8 mouse cellular contexts compared by ENCODE assay signal in the genomic region with DNA sequence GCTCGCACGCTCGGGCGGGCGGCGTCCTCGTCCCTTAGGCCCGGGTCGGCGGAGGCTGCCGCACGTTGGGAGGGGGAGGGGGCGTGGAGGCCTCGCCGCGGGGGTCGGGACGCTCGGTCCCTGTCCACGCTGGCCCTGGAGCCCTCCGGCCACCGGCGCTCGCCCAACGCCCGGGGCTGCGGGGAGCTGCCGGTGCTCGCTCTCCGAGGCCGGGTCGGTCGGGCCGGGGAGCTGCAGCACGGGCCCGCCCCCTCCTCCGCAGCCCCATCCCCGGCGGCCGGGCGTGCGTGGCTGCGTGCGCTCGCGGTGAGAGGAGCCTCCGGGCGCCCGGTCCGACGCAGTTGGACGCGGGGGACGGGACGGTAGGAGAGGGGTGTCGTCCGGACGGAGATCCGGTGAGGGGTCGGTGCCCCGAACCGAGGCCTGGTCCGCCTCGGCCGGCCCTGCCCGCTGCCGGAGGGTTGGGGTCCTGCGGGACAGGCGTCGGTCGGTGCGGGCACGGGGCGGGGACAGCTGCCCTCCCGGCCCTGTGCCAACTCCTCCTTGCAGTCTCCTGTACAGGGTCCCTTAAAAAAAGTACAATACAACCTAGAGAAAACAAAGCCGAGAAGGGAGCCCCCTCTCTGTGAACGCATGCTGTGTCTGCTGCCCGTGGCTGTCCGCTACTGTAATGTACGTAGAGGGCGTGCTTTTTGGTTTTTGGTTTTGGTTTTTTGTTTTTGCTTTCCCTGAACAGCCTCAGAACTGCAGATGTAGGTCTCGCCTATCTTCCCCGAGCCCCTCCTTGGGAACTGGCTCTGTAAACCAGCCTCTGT. TPM values are rescaled to one million over a fixed set of nuclear protein-coding genes. Genes with fewer than 3 reads are reported as not detected.
A peak's percentile ranks its signal among the peaks of the same experiment; 100 is the strongest.
DNase-seq lines count a peak whose midpoint lies in the region; ATAC-seq and TF ChIP-seq lines count a peak whose summit lies in the region.

No protein-coding gene starts in this region.

- intact Hi-C loops in heart, postnatal 14 days (cut with DNase I) = loop anchor here (2.0 to 10.0 kb wide), 2 partner anchors 39 to 259 kb away; no protein-coding TSS in a partner anchor

- H3K9me3 ChIP-seq in ES-Bruce4 (replicated peaks; ENCODE audit: control insufficient read depth, insufficient read depth, low read length, poor library complexity, severe bottlenecking) = no peaks in the 10 kb centered on the region
- H3K9me3 ChIP-seq in forebrain, embryonic 13.5 days (replicated peaks) = no peaks in the 10 kb centered on the region
- no peaks in the 10 kb centered on the region for H3K9me3 ChIP-seq in neural tube, embryonic 14.5 days (ENCODE audit: control insufficient read depth, low read length)

- no peak for TF ChIP-seq EP300 in ES-Bruce4 (IDR thresholded peaks at IDR 0.05; ENCODE audit: insufficient read depth, low read depth, low read length)

- H3K4me1 ChIP-seq in ES-Bruce4 (ENCODE audit: control insufficient read depth, insufficient read depth, low read length) = no peaks in the 10 kb centered on the region
- H3K4me1 ChIP-seq in forebrain, embryonic 13.5 days = peaks cover 26% of the 10 kb centered on the region
- peaks cover 10% of the 10 kb centered on the region for H3K4me1 ChIP-seq in neural tube, embryonic 14.5 days (ENCODE audit: control insufficient read depth, insufficient read depth, low read length)

- ATAC-seq in forebrain, embryonic 13.5 days = peak; percentile 75
- peak; percentile 73 for ATAC-seq in neural tube, embryonic 14.5 days (ENCODE audit: low read depth)

- peak; percentile 24 for TF ChIP-seq CTCF in ES-Bruce4 (IDR thresholded peaks at IDR 0.05; ENCODE audit: low read depth, low read length)
- peak; percentile 29; the same call in 1 of the 2 replicates for TF ChIP-seq CTCF in brain, embryonic 14.5 days (IDR thresholded peaks at IDR 0.05; ENCODE audit: borderline replicate concordance, extremely low read depth, insufficient read depth, insufficient read length)

- no peak for TF ChIP-seq POLR2A in ES-Bruce4 (IDR thresholded peaks at IDR 0.05; ENCODE audit: insufficient read depth, low read length)
- no peak for TF ChIP-seq POLR2A in brain, embryonic 14.5 days (IDR thresholded peaks at IDR 0.05; ENCODE audit: borderline replicate concordance, extremely low read depth, insufficient read depth, insufficient read length, poor library complexity, severe bottlenecking)

- H3K4me2 ChIP-seq in forebrain, embryonic 13.5 days = peak overlapping the region; percentile 73
- H3K4me2 ChIP-seq in neural tube, embryonic 14.5 days (ENCODE audit: low read depth, low read length) = peak overlapping the region; percentile 59

- peak; percentile 81 for DNase-seq in brain, embryonic 14.5 days (ENCODE audit: low read depth)
- peak; percentile 59 to 61 for DNase-seq in heart, postnatal 14 days
- peak; percentile 69 to 80 for DNase-seq in kidney, postnatal 4 days
- DNase-seq in lung, adult 18-20 months = peak; percentile 47 to 48
- DNase-seq in thymus, postnatal 0 days (ENCODE audit: low spot score) = peak; percentile 74

- no peak overlapping the region for H3K27ac ChIP-seq in ES-Bruce4 (ENCODE audit: insufficient read depth, low read length)
- peak overlapping the region; percentile 91 for H3K27ac ChIP-seq in forebrain, embryonic 13.5 days
- peak overlapping the region; percentile 91 for H3K27ac ChIP-seq in neural tube, embryonic 14.5 days (ENCODE audit: low read depth, low read length)

- no peaks in the 10 kb centered on the region for H3K36me3 ChIP-seq in ES-Bruce4 (ENCODE audit: control insufficient read depth, insufficient read depth, low read length, poor library complexity, severe bottlenecking)
- H3K36me3 ChIP-seq in forebrain, embryonic 13.5 days (ENCODE audit: poor library complexity, severe bottlenecking) = no peaks in the 10 kb centered on the region; the same call in 1 of the 2 replicates
- H3K36me3 ChIP-seq in neural tube, embryonic 14.5 days (ENCODE audit: control insufficient read depth, insufficient read depth, low read length) = no peaks in the 10 kb centered on the region

- under 1% methylated on average over 50 of the region's 83 CpGs for WGBS in forebrain, embryonic 13.5 days
- WGBS in neural tube, embryonic 14.5 days = under 1% methylated on average over 72 of the region's 83 CpGs

- H3K4me3 ChIP-seq in ES-Bruce4 (ENCODE audit: low read depth, low read length) = peak overlapping the region; percentile 89
- peak overlapping the region; percentile 98 for H3K4me3 ChIP-seq in forebrain, embryonic 13.5 days
- peak overlapping the region; percentile 87 for H3K4me3 ChIP-seq in neural tube, embryonic 14.5 days (ENCODE audit: low read depth, low read length)

- no peaks in the 10 kb centered on the region for H3K27me3 ChIP-seq in ES-Bruce4 (ENCODE audit: control insufficient read depth, insufficient read depth, low read length, poor library complexity, severe bottlenecking)
- no peaks in the 10 kb centered on the region for H3K27me3 ChIP-seq in forebrain, embryonic 13.5 days
- peaks cover 3% of the 10 kb centered on the region; the same call in 1 of the 2 replicates for H3K27me3 ChIP-seq in neural tube, embryonic 14.5 days (ENCODE audit: control insufficient read depth, insufficient read depth, low read length)

- H3K9ac ChIP-seq in ES-Bruce4 (ENCODE audit: low read depth, poor library complexity, severe bottlenecking) = peak overlapping the region; percentile 83
- H3K9ac ChIP-seq in forebrain, embryonic 13.5 days = peak overlapping the region; percentile 93
- H3K9ac ChIP-seq in neural tube, embryonic 14.5 days (replicated peaks; ENCODE audit: low read depth, low read length) = peak overlapping the region; percentile 90

RNA-seq across cellular contexts. Expression of gene Pdcd4, which starts 11.7 kb away (rescaled TPM):
- 71.8 and 78.8 TPM in 2 replicates for polyA plus RNA-seq in ES-Bruce4 (2011; ENCODE audit: insufficient read depth, insufficient read length, low read depth, missing spikeins)
- polyA plus RNA-seq in brain, embryonic 14.5 days (2012; rRNA removed) = 23.0 and 30.8 TPM in 2 replicates
- polyA plus RNA-seq in forebrain, embryonic 13.5 days (2015; fragmentation: Nextera tagmentation; extraction: Ambion mirVana) = 110 and 115 TPM in 2 replicates
- total RNA-seq in heart, postnatal 14 days (2021) = 10 to 100 TPM; 24.8 to 25.6 TPM
- 63.2 and 69.1 TPM in 2 replicates for polyA plus RNA-seq in neural tube, embryonic 14.5 days (2014; fragmentation: Nextera tagmentation; extraction: Ambion mirVana)
- 156 and 182 TPM in 2 replicates for polyA plus RNA-seq in thymus, postnatal 0 days (2015; fragmentation: Nextera tagmentation; extraction: Ambion mirVana)

RNA-seq across cellular contexts. Expression of gene Shoc2, which starts 40.4 kb away (rescaled TPM):
- 69.0 and 70.4 TPM in 2 replicates for polyA plus RNA-seq in ES-Bruce4 (2011; ENCODE audit: insufficient read depth, insufficient read length, low read depth, missing spikeins)
- polyA plus RNA-seq in brain, embryonic 14.5 days (2012; rRNA removed) = 43.6 and 49.0 TPM in 2 replicates
- polyA plus RNA-seq in forebrain, embryonic 13.5 days (2015; fragmentation: Nextera tagmentation; extraction: Ambion mirVana) = 55.7 and 59.6 TPM in 2 replicates
- 10 to 100 TPM; 30.2 to 34.4 TPM for total RNA-seq in heart, postnatal 14 days (2021)
- polyA plus RNA-seq in neural tube, embryonic 14.5 days (2014; fragmentation: Nextera tagmentation; extraction: Ambion mirVana) = 81.5 and 85.2 TPM in 2 replicates
- 26.1 and 29.8 TPM in 2 replicates for polyA plus RNA-seq in thymus, postnatal 0 days (2015; fragmentation: Nextera tagmentation; extraction: Ambion mirVana)

RNA-seq across cellular contexts. Expression of gene Bbip1, which starts 40.7 kb away (rescaled TPM):
- 43.2 and 44.5 TPM in 2 replicates for polyA plus RNA-seq in ES-Bruce4 (2011; ENCODE audit: insufficient read depth, insufficient read length, low read depth, missing spikeins)
- polyA plus RNA-seq in brain, embryonic 14.5 days (2012; rRNA removed) = 83.5 and 89.9 TPM in 2 replicates
- polyA plus RNA-seq in forebrain, embryonic 13.5 days (2015; fragmentation: Nextera tagmentation; extraction: Ambion mirVana) = 146 and 153 TPM in 2 replicates
- 10 to 100 TPM; 35.3 to 35.8 TPM for total RNA-seq in heart, postnatal 14 days (2021)
- polyA plus RNA-seq in neural tube, embryonic 14.5 days (2014; fragmentation: Nextera tagmentation; extraction: Ambion mirVana) = 167 and 170 TPM in 2 replicates
- polyA plus RNA-seq in thymus, postnatal 0 days (2015; fragmentation: Nextera tagmentation; extraction: Ambion mirVana) = 136 and 139 TPM in 2 replicates
